8 mouse cellular contexts compared by ENCODE assay signal in genomic region chr7:65704818-65705242, GRCm38 (mm10). TPM values are rescaled to one million over a fixed set of nuclear protein-coding genes. Genes with fewer than 3 reads are reported as not detected.
DNase-seq lines count a peak whose midpoint lies in the region; ATAC-seq and TF ChIP-seq lines count a peak whose summit lies in the region.

No protein-coding gene starts in this region.

- WGBS in heart, embryonic 14.5 days, result 6% methylated on average over 10 of the region's 10 CpGs
- 8% methylated on average over 10 of the region's 10 CpGs for WGBS in liver, embryonic 12.5 days (ENCODE audit: insufficient replicate concordance)
- 13% methylated on average over 10 of the region's 10 CpGs for WGBS in stomach, embryonic 14.5 days

- H3K4me3 ChIP-seq in E14TG2a.4 (replicated peaks; ENCODE audit: low read length), result no peak overlapping the region
- H3K4me3 ChIP-seq in heart, embryonic 14.5 days (ENCODE audit: control insufficient read depth in 1 of 2, insufficient read depth in 1 of 2, low read depth in 1 of 2, low read length in 2 of 2), result peak overlapping the region; percentile 36
- H3K4me3 ChIP-seq in liver, embryonic 12.5 days, result peak overlapping the region; percentile 35
- H3K4me3 ChIP-seq in stomach, embryonic 14.5 days (ENCODE audit: low read depth, low read length), result peak overlapping the region; percentile 5; the same call in 1 of the 2 replicates

- ATAC-seq in heart, embryonic 14.5 days (ENCODE audit: insufficient number of reproducible peaks, insufficient read depth, low FRiP score, low read depth), result peak; percentile 56; the same call in 1 of the 2 replicates
- ATAC-seq in liver, embryonic 12.5 days, result 0 out of 2 replicates have a peak, but pooled peaks have one; percentile 35
- ATAC-seq in stomach, embryonic 14.5 days (ENCODE audit: insufficient number of reproducible peaks, insufficient read depth, low FRiP score, low read depth), result peak; percentile 56; the same call in 1 of the 2 replicates

- H3K27ac ChIP-seq in heart, embryonic 14.5 days (replicated peaks in 1 of 2; ENCODE audit: control insufficient read depth in 1 of 2, insufficient read depth in 1 of 2, low read depth in 2 of 2, low read length in 2 of 2), result no peak overlapping the region
- H3K27ac ChIP-seq in liver, embryonic 12.5 days, result no peak overlapping the region
- H3K27ac ChIP-seq in stomach, embryonic 14.5 days (ENCODE audit: low read length), result no peak overlapping the region

- peak; percentile 84 for TF ChIP-seq CTCF in E14TG2a.4 (conservative IDR thresholded peaks at IDR 0.05; ENCODE audit: low read length)

- peaks cover 25% of the 10 kb centered on the region for H3K36me3 ChIP-seq in E14TG2a.4 (ENCODE audit: insufficient read depth, low read length)
- H3K36me3 ChIP-seq in heart, embryonic 14.5 days (ENCODE audit: control insufficient read depth, insufficient read depth, low read length), result peaks cover 27% of the 10 kb centered on the region
- H3K36me3 ChIP-seq in liver, embryonic 12.5 days, result peaks cover 30% of the 10 kb centered on the region
- H3K36me3 ChIP-seq in stomach, embryonic 14.5 days (ENCODE audit: control insufficient read depth, insufficient read depth, low read length), result peaks cover 6% of the 10 kb centered on the region

- no peaks in the 10 kb centered on the region for H3K27me3 ChIP-seq in E14TG2a.4 (ENCODE audit: insufficient read depth, low read length)
- H3K27me3 ChIP-seq in heart, embryonic 14.5 days (ENCODE audit: control insufficient read depth, insufficient read depth, low read length), result no peaks in the 10 kb centered on the region
- H3K27me3 ChIP-seq in liver, embryonic 12.5 days (replicated peaks), result no peaks in the 10 kb centered on the region
- no peaks in the 10 kb centered on the region for H3K27me3 ChIP-seq in stomach, embryonic 14.5 days (ENCODE audit: control insufficient read depth, insufficient read depth, low read length)

- peak overlapping the region; percentile 52 for H3K9ac ChIP-seq in heart, embryonic 14.5 days (ENCODE audit: low read length)
- no peak overlapping the region for H3K9ac ChIP-seq in liver, embryonic 12.5 days
- H3K9ac ChIP-seq in stomach, embryonic 14.5 days (replicated peaks; ENCODE audit: low read depth, low read length), result no peak overlapping the region; the same call in 1 of the 2 replicates

- H3K4me1 ChIP-seq in E14TG2a.4 (replicated peaks; ENCODE audit: low read depth, low read length), result peaks cover 49% of the 10 kb centered on the region
- H3K4me1 ChIP-seq in heart, embryonic 14.5 days (ENCODE audit: control insufficient read depth in 2 of 2, insufficient read depth in 2 of 2, low read length in 2 of 2), result peaks cover 2 to 4% of the 10 kb centered on the region in 2 experiments; a peak in 2 of 4 replicates
- H3K4me1 ChIP-seq in liver, embryonic 12.5 days, result no peaks in the 10 kb centered on the region
- no peaks in the 10 kb centered on the region for H3K4me1 ChIP-seq in stomach, embryonic 14.5 days (ENCODE audit: control insufficient read depth, insufficient read depth, low read length)

- no peaks in the 10 kb centered on the region for H3K9me3 ChIP-seq in E14TG2a.4 (ENCODE audit: low read length)
- H3K9me3 ChIP-seq in heart, embryonic 14.5 days (ENCODE audit: control insufficient read depth, low read length), result no peaks in the 10 kb centered on the region
- no peaks in the 10 kb centered on the region for H3K9me3 ChIP-seq in liver, embryonic 12.5 days (replicated peaks)
- H3K9me3 ChIP-seq in stomach, embryonic 14.5 days (ENCODE audit: control insufficient read depth, low read depth, low read length), result no peaks in the 10 kb centered on the region

- H3K4me2 ChIP-seq in heart, embryonic 14.5 days (ENCODE audit: low read length), result peak overlapping the region; percentile 74
- H3K4me2 ChIP-seq in liver, embryonic 12.5 days, result peak overlapping the region; percentile 48
- peak overlapping the region; percentile 37 for H3K4me2 ChIP-seq in stomach, embryonic 14.5 days (replicated peaks; ENCODE audit: low read depth, low read length)

- DNase-seq in c-Kit-positive CD71-negative TER-119-negative erythroid progenitor cells, embryonic 14.5 days (ENCODE audit: low read depth), result peak; percentile 60
- peak; percentile 47 for DNase-seq in fibroblast of lung, adult 2 months (ENCODE audit: low read depth)
- DNase-seq in kidney, postnatal 10 days, result peak; percentile 91
- DNase-seq in natural killer cell, adult 2 months (ENCODE audit: low spot score in 2 of 2), result peak; percentile 50 to 53

RNA-seq across cellular contexts. Expression of gene Tm2d3, which starts 13.9 kb away (rescaled TPM):
- polyA plus RNA-seq in heart, embryonic 14.5 days (2014; fragmentation: Nextera tagmentation; extraction: Ambion mirVana), result 46.3 and 57.9 TPM in 2 replicates
- 35.9 and 36.4 TPM in 2 replicates for polyA plus RNA-seq in liver, embryonic 12.5 days (2016; fragmentation: Nextera tagmentation; extraction: Ambion mirVana)
- polyA plus RNA-seq in stomach, embryonic 14.5 days (2014; fragmentation: Nextera tagmentation; extraction: Ambion mirVana), result 94.8 and 98.5 TPM in 2 replicates
